Mouse (Mus musculus) lung, embryonic 15.5 days (tissue): ENCODE measurements around the gene Gm49450. TPM values are rescaled to one million over a fixed set of nuclear protein-coding genes. Genes with fewer than 3 reads are reported as not detected.
A peak's percentile ranks its signal among the peaks of the same experiment; 100 is the strongest.

Experiments
- ATAC-seq: fragments of 200-750 bp; cut with Nextera tagmentation; 2 replicates; pipeline ENCODE4 v1.8.0; 2017; ENCODE audit warnings: moderate number of reproducible peaks, borderline replicate concordance; ENCODE audit not compliant: low FRiP score, low TSS enrichment; ENCODE audit errors: extremely low read depth
- H3K27ac ChIP-seq: fragments of 300-500 bp; sonication (generic); 2 replicates; pipeline ENCODE4 v1.5.1; 2015; ENCODE audit warnings: moderate library complexity, mild to moderate bottlenecking, inconsistent platforms
- H3K27me3 ChIP-seq: fragments of 300-500 bp; sonication (generic); 2 replicates; pipeline ENCODE4 v1.6.1; 2015; ENCODE audit warnings: inconsistent platforms
- H3K36me3 ChIP-seq: fragments of 300-500 bp; sonication (generic); 2 replicates; pipeline ENCODE4 v1.6.1; 2015; ENCODE audit warnings: inconsistent platforms
- H3K4me1 ChIP-seq: fragments of 300-500 bp; sonication (generic); 2 replicates; pipeline ENCODE4 v1.6.1; 2015; ENCODE audit warnings: inconsistent platforms
- H3K4me2 ChIP-seq: fragments of 300-500 bp; sonication (generic); 2 replicates; pipeline ENCODE4 v1.6.1; 2015; ENCODE audit warnings: inconsistent platforms, mild to moderate bottlenecking, moderate library complexity
- H3K4me3 ChIP-seq: fragments of 300-500 bp; sonication (generic); 2 replicates; pipeline ENCODE4 v1.5.1; 2015; ENCODE audit warnings: mild to moderate bottlenecking, inconsistent platforms
- H3K9ac ChIP-seq: fragments of 300-500 bp; sonication (generic); 2 replicates; pipeline ENCODE4 v1.6.1; 2015; ENCODE audit warnings: inconsistent platforms
- H3K9me3 ChIP-seq: fragments of 300-500 bp; sonication (generic); 2 replicates; pipeline ENCODE4 v1.6.1; 2016; ENCODE audit warnings: inconsistent platforms
- WGBS: fragments of 180-500 bp; shearing (Covaris S2); methylation state at CpG from one replicate; pipeline ENCODE4 v1.1.7; 2015; 5-methylcytosine and 5-hydroxymethylcytosine counted together
- polyA plus RNA-seq: library from polyadenylated mRNA; unstranded; fragments of >200 nt; fragmentation: Nextera tagmentation; extraction: Ambion mirVana; gene quantifications from 2 replicates; pipeline ENCODE4 v1.2.1, GENCODE M21; 2015

Gm49450 gene
- polyA plus RNA-seq = not detected in 2 replicates

- Histone ChIP-seq H3K27me3 (no peaks in the 10 kb centered on the region), H3K36me3 (peaks cover 9% of the 10 kb centered on the region; the same call in 1 of the 2 replicates), H3K9ac (peak within 1 kb of the TSS; percentile 86), H3K9me3 (no peaks in the 10 kb centered on the region), H3K4me3 (peak within 1 kb of the TSS; percentile 79), H3K4me2 (peak within 1 kb of the TSS; percentile 50), H3K4me1 (peaks cover 19% of the 10 kb centered on the region), H3K27ac (peak within 1 kb of the TSS; percentile 97)
- ATAC-seq = peak; percentile 99
- WGBS = 5% methylated on average over 28 of the region's 28 CpGs
Observed at GRCm38 (mm10) chr15:98953401-98954356, at the start of gene Gm49450, which contains the start of gene Tuba1a. TSS of gene Gm49450 (minus strand) at chr15:98953551. TSS of gene Tuba1a (minus strand) at chr15:98953703.

GRCm38 (mm10) chr15:99001451-99001931, 48.1 kb upstream of the Gm49450 start:
- peak; percentile 25; the same call in 1 of the 2 replicates for ATAC-seq
- Histone ChIP-seq H3K27ac (0 out of 2 replicates have a peak overlapping the region, but pooled peaks have one; percentile 26), H3K36me3 (no peaks in the 10 kb centered on the region), H3K27me3 (no peaks in the 10 kb centered on the region), H3K4me1 (peaks cover 23% of the 10 kb centered on the region), H3K9ac (peak overlapping the region; percentile 20; the same call in 1 of the 2 replicates), H3K9me3 (no peaks in the 10 kb centered on the region), H3K4me2 (peak overlapping the region; percentile 61), H3K4me3 (peak overlapping the region; percentile 28)
- WGBS = 9% methylated on average over 17 of the region's 17 CpGs

GRCm38 (mm10) chr15:99000535-99001283, 47.4 kb upstream of the Gm49450 start:
- peak overlapping the region; percentile 61 for H3K4me2 ChIP-seq
- H3K27ac ChIP-seq = peak overlapping the region; percentile 4; the same call in 1 of the 2 replicates
- H3K4me3 ChIP-seq = no peak overlapping the region
- 36% methylated on average over 14 of the region's 14 CpGs for WGBS
- H3K9me3 ChIP-seq = no peaks in the 10 kb centered on the region
- ATAC-seq = no peak
- no peaks in the 10 kb centered on the region for H3K27me3 ChIP-seq
- no peak overlapping the region for H3K9ac ChIP-seq
- H3K4me1 ChIP-seq = peaks cover 23% of the 10 kb centered on the region
- no peaks in the 10 kb centered on the region for H3K36me3 ChIP-seq

GRCm38 (mm10) chr15:98998775-98999157, 45.4 kb upstream of the Gm49450 start:
- 0 out of 2 replicates have a peak overlapping the region, but pooled peaks have one; percentile 15 for H3K27ac ChIP-seq
- H3K4me3 ChIP-seq = no peak overlapping the region
- 28% methylated on average over 6 of the region's 6 CpGs for WGBS
- ATAC-seq = no peak
- H3K36me3 ChIP-seq = no peaks in the 10 kb centered on the region
- peaks cover 27% of the 10 kb centered on the region for H3K4me1 ChIP-seq
- no peak overlapping the region for H3K9ac ChIP-seq
- H3K9me3 ChIP-seq = no peaks in the 10 kb centered on the region
- H3K4me2 ChIP-seq = no peak overlapping the region
- no peaks in the 10 kb centered on the region for H3K27me3 ChIP-seq

GRCm38 (mm10) chr15:98997938-98998774, 44.8 kb upstream of the Gm49450 start:
- Histone ChIP-seq H3K9ac (no peak overlapping the region), H3K4me2 (no peak overlapping the region), H3K4me3 (no peak overlapping the region), H3K9me3 (no peaks in the 10 kb centered on the region), H3K36me3 (no peaks in the 10 kb centered on the region), H3K4me1 (peaks cover 30% of the 10 kb centered on the region), H3K27ac (peak overlapping the region; percentile 41), H3K27me3 (no peaks in the 10 kb centered on the region)
- no peak for ATAC-seq
- WGBS = 24% methylated on average over 13 of the region's 13 CpGs

GRCm38 (mm10) chr15:98996840-98997239, 43.5 kb upstream of the Gm49450 start:
- 82% methylated on average over 7 of the region's 7 CpGs for whole genome bisulfite sequencing
- Histone ChIP-seq H3K4me1 (peaks cover 39% of the 10 kb centered on the region), H3K9me3 (no peaks in the 10 kb centered on the region), H3K4me3 (no peak overlapping the region), H3K27ac (no peak overlapping the region), H3K36me3 (no peaks in the 10 kb centered on the region), H3K4me2 (no peak overlapping the region), H3K9ac (no peak overlapping the region), H3K27me3 (no peaks in the 10 kb centered on the region)
- no peak for ATAC-seq

GRCm38 (mm10) chr15:98994957-98995520, 41.7 kb upstream of the Gm49450 start:
- H3K4me3 ChIP-seq = no peak overlapping the region
- ATAC-seq = no peak
- peaks cover 45% of the 10 kb centered on the region for H3K4me1 ChIP-seq
- no peak overlapping the region for H3K4me2 ChIP-seq
- WGBS = 79% methylated on average over 9 of the region's 9 CpGs
- H3K27ac ChIP-seq = no peak overlapping the region
- H3K27me3 ChIP-seq = no peaks in the 10 kb centered on the region
- no peak overlapping the region for H3K9ac ChIP-seq
- H3K36me3 ChIP-seq = no peaks in the 10 kb centered on the region
- H3K9me3 ChIP-seq = no peaks in the 10 kb centered on the region

GRCm38 (mm10) chr15:98993865-98994264, 40.5 kb upstream of the Gm49450 start:
- H3K27ac ChIP-seq = peak overlapping the region; percentile 93; the same call in 1 of the 2 replicates
- H3K4me3 ChIP-seq = no peak overlapping the region; the same call in 1 of the 2 replicates
- ATAC-seq = no peak
- H3K4me2 ChIP-seq = peak overlapping the region; percentile 71
- no peak overlapping the region; the same call in 1 of the 2 replicates for H3K9ac ChIP-seq
- WGBS = 3% methylated on average over 11 of the region's 11 CpGs
- peaks cover 48% of the 10 kb centered on the region for H3K4me1 ChIP-seq
- H3K9me3 ChIP-seq = no peaks in the 10 kb centered on the region
- no peaks in the 10 kb centered on the region for H3K36me3 ChIP-seq
- H3K27me3 ChIP-seq = no peaks in the 10 kb centered on the region

- Histone ChIP-seq H3K27ac (peak overlapping the region; percentile 93), H3K36me3 (no peaks in the 10 kb centered on the region), H3K9me3 (no peaks in the 10 kb centered on the region), H3K4me2 (peak overlapping the region; percentile 71), H3K4me3 (peak overlapping the region; percentile 37), H3K27me3 (no peaks in the 10 kb centered on the region), H3K4me1 (peaks cover 44% of the 10 kb centered on the region), H3K9ac (peak overlapping the region; percentile 55)
- peak; percentile 94 for ATAC-seq
- 4% methylated on average over 35 of the region's 35 CpGs for WGBS
Observed at GRCm38 (mm10) chr15:98993093-98993793, 39.9 kb upstream of the Gm49450 start.
